Mouse (Mus musculus) adrenal gland, postnatal 4 days (tissue): Measurements from ENCODE around the gene Ttc39b. TPM values are rescaled to one million over a fixed set of nuclear protein-coding genes. Genes with fewer than 3 reads are reported as not detected.
"Not testable (repeated sequence)": the region's sequence is repeated elsewhere in the genome, so short reads cannot be mapped to it uniquely, and the experiment has no call there.

Experiments
- DNase-seq, 2 experiments: peaks; one replicate each; pipeline ENCODE4 v3.0.0; 2021 to 2022; ENCODE audit warnings: low spot score in 2 of 2, mixed read lengths in 2 of 2
- total RNA-seq, 2 experiments: library from RNA; stranded (reverse); gene quantifications; 2 replicates each; pipeline ENCODE4 v1.2.3; 2021

Gene Ttc39b
- total RNA-seq, 2 experiments from 2014 or later: 16.7 to 22.3 TPM

GRCm38 (mm10) chr4:83279236-83279635 lies 44.8 kb downstream of the Ttc39b start:
- DNase-seq: no peak

DNA sequence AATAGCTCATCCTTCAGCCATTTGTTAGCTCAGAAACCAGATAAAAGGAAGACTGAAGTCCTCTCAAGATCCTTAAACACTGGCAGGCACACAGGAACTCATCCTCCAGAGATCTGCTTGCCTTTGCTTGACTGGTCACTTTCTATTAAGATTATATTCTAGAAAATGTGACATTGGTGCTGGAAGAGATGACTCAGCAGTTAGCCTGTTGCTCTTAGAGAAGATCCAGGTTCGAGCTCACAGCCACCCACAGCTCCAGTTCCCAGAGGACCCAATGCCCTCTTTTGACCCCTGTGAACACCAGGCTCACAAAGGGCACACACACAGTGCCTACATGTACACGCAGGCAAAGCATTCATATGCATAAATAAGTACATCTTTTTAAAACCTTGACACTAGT lies 49.8 kb downstream of the Ttc39b start:
- DNase-seq: no peak

DNA sequence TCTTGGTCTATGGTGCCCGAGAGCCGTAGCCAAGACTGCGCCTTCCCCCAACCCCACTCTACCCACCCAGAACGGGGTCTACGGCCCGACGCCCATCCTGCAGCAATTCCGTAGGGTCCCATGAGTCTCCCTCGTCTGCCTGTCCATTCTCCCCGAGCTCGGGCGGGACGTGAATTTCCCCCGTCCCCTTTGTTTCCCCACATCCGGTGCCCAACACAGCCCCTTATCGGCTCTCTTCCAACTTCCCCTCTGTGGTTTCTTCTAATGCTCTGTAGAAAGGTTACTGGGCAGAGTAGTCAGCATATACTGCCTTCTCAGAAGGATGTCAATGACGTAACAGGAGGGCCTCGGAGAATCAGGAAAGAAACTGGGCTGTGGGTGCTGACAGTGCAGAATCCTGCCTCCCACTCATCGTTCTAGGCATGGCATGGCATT lies 50.4 kb downstream of the Ttc39b start:
- no peak for DNase-seq

GRCm38 (mm10) chr4:83272917-83273615 lies 51.0 kb downstream of the Ttc39b start:
- no peak for DNase-seq

DNA sequence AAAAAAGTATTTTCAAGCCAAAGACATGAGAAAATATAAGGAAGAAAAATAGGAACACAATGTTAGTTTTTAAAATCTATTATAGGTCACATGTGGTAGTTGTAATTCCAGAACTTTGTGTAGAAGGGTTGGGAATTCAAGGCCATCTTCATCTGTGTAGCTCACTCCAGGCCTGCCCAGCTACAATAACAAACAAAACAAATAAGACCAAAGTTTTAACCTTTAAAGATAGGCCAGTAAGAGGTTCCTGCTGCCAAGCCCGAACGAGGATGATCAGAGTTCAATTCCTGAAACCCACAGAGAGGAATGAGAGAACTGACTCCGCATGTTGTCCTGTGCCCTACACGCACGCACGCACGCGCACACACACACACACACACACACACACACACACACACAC lies 53.6 kb downstream of the Ttc39b start:
- no peak for DNase-seq

DNA sequence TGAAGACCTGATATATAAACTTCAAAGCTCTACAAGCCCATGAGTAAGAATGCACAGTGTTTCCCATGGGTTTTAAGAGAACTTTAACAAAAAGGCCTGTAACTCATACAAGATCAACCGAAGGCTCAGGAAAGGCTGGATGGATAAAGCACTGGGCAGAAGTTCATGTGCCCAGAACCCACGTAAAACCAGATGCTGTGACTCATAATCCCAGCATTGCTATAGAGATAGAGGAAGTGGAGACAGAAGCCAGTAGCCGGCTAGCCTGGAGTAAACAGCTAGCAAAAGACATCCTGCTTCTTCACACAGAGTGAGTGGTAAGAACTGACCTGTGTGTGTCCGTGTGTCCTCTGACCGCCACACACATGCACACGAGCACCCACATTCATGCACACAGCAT lies 54.4 kb downstream of the Ttc39b start:
- DNase-seq: no peak

GRCm38 (mm10) chr4:83265926-83266692 lies 57.9 kb downstream of the Ttc39b start:
- DNase-seq: no peak

DNA sequence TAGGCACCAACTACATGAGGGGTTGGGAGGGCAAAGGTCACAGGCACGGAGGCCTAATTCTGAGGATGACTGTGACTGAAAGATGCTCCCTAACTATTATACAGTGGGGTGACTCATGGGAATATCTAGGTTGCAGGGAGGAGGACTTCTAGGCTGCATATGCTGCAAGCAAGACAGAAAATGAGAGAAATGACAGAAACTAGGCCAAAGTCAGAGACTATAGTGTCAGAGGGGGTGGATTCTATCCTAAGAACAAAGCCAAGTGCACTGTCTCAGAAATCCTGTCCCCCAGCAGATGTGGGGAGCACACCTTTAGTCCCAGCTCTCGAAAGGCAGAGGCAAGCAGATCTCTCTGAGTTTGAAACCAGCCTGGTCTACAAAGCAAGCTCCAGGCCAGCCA lies 59.2 kb downstream of the Ttc39b start:
- no peak for DNase-seq

GRCm38 (mm10) chr4:83261998-83262397 lies 62.1 kb downstream of the Ttc39b start:
- no peak for DNase-seq

DNA sequence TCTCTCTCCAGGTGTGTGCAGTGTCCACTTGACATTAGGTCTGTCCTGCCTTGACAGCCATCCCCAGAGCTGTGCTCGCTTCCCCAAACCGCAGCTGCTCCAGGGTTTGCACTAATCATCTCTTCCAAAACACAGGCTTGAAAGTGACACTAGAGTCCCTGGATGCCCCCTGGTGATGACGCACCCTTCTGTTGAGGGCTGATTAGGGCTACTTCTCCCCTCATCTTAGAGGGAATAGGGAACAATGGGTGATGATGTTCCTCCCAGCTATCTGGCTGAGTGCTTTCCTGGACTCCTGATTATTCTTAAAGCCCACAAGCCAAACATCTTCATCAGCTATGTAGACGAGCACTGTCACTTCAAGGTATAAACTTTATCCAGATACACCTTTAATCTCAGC lies 64.4 kb downstream of the Ttc39b start:
- no peak for DNase-seq

DNA sequence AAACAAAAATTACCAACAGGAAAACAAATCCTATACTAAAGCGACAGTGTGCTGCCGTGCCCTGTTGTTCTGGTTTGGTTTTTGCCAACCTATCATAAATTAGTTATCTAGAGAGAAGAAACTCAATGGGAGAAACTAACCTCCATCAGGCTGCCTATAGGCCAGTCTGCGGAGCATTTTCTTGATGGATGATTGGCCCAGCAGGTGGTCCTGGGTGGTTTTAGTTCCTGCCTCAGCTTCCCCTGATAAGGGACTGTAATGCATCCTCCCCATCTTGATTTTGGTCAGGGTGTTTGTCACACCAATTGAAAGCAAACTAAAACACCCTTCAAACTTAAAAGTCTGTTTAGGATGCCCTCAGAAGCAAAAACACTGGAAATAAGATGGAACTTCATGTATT lies 65.8 kb downstream of the Ttc39b start:
- DNase-seq: no peak

DNA sequence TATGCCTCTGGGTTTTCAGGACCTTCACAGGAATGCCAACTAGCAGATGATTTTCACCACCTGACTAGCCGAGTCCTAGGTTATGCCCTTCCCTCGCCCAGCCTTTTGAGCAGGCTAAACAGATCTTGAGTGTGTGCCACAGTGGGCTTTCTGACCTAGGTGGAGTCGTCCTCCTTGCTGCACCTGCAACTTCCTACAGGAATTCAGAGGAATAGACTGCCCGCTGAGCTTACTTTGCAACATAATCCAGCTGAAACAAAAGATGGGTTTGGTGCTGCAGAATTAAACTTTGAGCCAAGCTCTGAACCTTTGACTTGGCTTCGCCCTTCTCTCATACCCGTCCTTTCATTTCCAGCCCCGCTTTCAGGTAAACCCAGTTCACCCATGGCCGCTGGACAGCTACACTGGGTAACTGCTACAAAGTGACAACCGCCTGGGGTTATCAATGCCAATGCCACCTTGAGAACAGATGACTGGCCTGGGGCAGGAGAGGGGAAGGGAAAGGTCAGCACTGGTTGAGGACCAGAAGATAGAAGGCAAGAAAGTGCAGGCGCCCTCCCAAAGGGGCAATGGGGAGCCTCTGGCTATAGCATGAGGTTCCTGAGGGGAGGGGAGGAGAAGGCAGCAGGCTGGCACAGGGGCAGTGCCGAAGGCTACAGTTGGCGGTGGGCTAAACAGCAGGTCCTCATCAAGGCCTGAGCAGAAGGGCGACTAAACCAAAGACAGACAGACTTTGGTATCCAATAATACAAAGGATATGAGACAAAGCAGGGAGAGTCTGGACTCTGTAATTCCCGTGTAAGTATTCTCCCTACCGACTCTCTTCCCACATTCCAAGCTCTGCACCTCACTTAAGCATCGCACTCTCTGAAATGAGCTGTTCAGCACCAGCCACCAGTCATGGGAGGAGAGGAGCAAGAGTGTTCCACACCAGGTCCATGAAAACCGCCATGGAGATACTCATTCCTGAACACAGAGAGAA lies 66.5 kb downstream of the Ttc39b start:
- no peak for DNase-seq

GRCm38 (mm10) chr4:83256779-83257178 lies 67.3 kb downstream of the Ttc39b start:
- no peak for DNase-seq

DNA sequence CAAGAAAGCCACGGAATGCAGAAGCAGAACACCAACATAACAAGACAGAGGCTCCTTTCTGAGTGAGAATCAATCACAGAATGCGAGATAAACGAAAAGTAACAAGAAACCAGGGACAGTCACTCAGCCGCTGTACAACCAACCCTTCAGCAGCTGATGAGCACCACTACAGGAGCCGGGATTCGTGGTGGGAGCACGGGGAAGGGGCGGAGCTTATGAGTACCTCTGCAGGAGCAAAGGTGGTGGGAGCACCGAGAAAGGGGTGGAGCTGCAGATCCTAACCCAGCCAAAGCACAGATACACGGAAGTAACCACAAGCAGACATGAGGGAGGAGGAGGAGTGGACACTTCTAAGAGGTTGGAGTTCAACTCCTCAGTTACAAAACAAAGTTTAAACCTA lies 69.1 kb downstream of the Ttc39b start:
- no peak for DNase-seq

GRCm38 (mm10) chr4:83253679-83254078 lies 70.4 kb downstream of the Ttc39b start:
- DNase-seq: no peak

GRCm38 (mm10) chr4:83243706-83244105 lies 80.3 kb downstream of the Ttc39b start:
- DNase-seq: no peak

DNA sequence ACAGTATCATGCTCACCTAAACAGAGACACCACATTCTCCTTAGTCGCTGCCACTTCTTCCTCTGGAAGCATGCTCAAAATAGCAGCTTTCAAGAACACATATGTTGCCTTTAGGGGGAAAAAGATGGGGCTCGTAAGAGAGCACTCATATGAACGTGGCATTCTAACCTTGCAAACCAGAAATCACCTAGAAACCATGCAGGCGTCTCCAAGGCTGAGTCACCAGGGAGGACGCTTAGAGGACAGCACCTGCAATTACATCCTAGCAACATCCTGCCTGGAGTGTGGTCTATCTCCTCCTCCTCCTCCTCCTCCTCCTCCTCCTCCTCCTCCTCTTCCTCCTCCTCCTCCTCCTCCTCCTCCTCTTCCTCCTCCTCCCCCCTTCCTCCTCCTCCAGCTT lies 82.4 kb downstream of the Ttc39b start:
- DNase-seq: no peak

GRCm38 (mm10) chr4:83237656-83238055 lies 86.4 kb downstream of the Ttc39b start:
- DNase-seq: no peak

- DNase-seq: not testable (repeated sequence)
These were observed 88.8 kb downstream of the Ttc39b start for GRCm38 (mm10) chr4:83235304-83235703.

DNA sequence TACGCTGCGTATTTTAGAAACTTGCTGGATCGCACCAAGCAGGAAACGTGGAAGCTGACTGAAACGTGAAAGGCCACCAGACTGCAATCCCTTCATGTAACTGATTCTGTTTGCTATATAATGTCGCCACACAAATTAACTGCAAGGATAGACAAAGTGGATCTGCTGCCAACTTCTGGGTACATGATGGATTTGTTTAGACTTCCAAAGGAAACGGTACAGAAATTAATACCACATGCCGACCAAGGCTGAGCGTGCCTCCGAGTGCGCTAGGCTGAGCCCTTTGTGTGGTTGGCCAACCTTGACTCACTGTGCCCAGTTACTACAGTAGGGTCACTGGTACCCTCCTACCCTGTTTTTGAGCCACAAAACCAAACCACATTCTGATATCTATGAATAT lies 89.3 kb downstream of the Ttc39b start:
- DNase-seq: no peak

DNA sequence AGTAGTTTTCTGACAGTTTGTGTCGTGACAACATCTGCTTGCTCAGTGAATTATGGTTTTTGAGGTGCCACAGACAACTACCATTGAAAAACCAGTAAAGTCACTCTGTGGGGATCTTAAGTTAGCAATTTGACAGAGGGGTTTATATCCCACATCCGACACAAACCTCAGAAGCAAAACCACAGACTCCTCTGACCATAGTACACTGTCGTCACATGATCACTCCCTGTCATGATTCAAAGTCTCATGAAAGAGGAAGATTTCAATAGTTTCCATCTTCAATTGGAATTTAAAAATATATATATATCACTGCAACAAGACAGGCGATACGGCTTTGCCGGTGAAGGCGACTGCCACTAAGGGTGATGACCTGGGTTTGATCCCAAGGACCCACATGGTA lies 89.9 kb downstream of the Ttc39b start:
- DNase-seq: no peak
